Mouse (Mus musculus): Measurements from ENCODE around the gene Atf6. TPM values are rescaled to one million over a fixed set of nuclear protein-coding genes. Genes with fewer than 3 reads are reported as not detected.

The Atf6 gene
- polyA plus RNA-seq, 1 experiment from 2014 or later = 7.5 TPM

DNA sequence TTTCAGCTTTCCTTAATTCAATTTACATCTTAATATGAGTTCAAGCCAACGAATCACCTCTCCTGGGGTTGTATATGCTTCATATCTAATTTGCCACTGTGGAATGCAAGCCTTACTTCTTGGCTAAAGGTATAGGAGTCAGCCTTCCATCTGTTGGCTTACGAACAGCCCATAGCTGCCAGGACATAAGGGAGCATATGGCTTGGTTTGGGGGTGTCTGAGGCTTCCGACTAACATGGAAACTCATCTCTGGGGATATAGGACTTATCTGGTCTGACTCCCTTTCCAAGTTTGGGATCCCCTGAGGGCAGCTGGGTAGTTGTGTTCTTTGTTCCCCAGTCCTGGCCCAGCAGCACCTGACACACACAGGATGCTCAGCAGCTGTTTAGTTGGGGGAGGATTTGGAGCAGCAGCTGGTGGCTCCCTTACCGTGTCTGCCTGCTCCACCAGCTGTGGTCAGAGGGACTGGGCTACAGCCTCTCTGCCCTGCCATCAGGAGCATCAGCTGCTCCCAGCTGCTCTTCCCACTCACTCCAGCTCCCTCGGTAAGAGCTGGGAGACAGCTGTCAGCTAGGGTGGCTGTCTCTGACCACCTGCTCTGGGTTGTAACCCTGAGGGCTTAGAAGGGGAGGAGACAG, 212.2 kb downstream of the Atf6 start:
- peaks cover 42% of the 10 kb centered on the region for H3K4me1 ChIP-seq
- no peak overlapping the region for H3K4me3 ChIP-seq
- no peaks in the 10 kb centered on the region for H3K9me3 ChIP-seq (replicated peaks)
- no peaks in the 10 kb centered on the region for H3K27me3 ChIP-seq (ENCODE audit: low read depth, poor library complexity, severe bottlenecking)
- H3K36me3 ChIP-seq = no peaks in the 10 kb centered on the region
- peak overlapping the region; percentile 7 for H3K27ac ChIP-seq (replicated peaks)
- peak; percentile 34 for DNase-seq (ENCODE audit: low spot score)
- WGBS = 72% methylated on average over 5 of the region's 5 CpGs

Other genes starting within 250 kb of the Atf6 start
- 6.1 and 7.6 TPM in 2 replicates for gene Olfml2b, start 223.2 kb downstream of the Atf6 start, polyA plus RNA-seq (2016; fragmentation: Nextera tagmentation; extraction: Ambion mirVana)
- gene Gm26620, start 17.3 kb upstream of the Atf6 start, polyA plus RNA-seq (2016; fragmentation: Nextera tagmentation; extraction: Ambion mirVana) = 0.38 TPM in 1 of 2 replicates, not detected in the other
- gene Dusp12, start 17.8 kb upstream of the Atf6 start, polyA plus RNA-seq (2016; fragmentation: Nextera tagmentation; extraction: Ambion mirVana) = 30.0 and 30.5 TPM in 2 replicates
- gene Fcrlb, start 45.2 kb upstream of the Atf6 start, polyA plus RNA-seq (2016; fragmentation: Nextera tagmentation; extraction: Ambion mirVana) = 0.14 TPM in 1 of 2 replicates, not detected in the other
- gene Fcrla, start 59.8 kb upstream of the Atf6 start, polyA plus RNA-seq (2016; fragmentation: Nextera tagmentation; extraction: Ambion mirVana) = not detected in 2 replicates
- gene Fcgr2b, start 108.8 kb upstream of the Atf6 start, polyA plus RNA-seq (2016; fragmentation: Nextera tagmentation; extraction: Ambion mirVana) = 0.40 TPM in 1 of 2 replicates, not detected in the other
- gene Fcgr4, start 151.1 kb upstream of the Atf6 start, polyA plus RNA-seq (2016; fragmentation: Nextera tagmentation; extraction: Ambion mirVana) = 0.25 TPM in 1 of 2 replicates, not detected in the other
- 5.5 and 7.8 TPM in 2 replicates for gene Fcgr3, start 197.2 kb upstream of the Atf6 start, polyA plus RNA-seq (2016; fragmentation: Nextera tagmentation; extraction: Ambion mirVana)
- 2.8 and 2.9 TPM in 2 replicates for gene Cfap126, start 246.1 kb upstream of the Atf6 start, polyA plus RNA-seq (2016; fragmentation: Nextera tagmentation; extraction: Ambion mirVana)